Mouse (Mus musculus) midbrain, embryonic 10.5 days (tissue): Measurements from ENCODE around the gene Ache. TPM values are rescaled to one million over a fixed set of nuclear protein-coding genes. Genes with fewer than 3 reads are reported as not detected.
A peak's percentile ranks its signal among the peaks of the same experiment; 100 is the strongest.

Experiments used
- DNase-seq: peaks from one replicate; pipeline ENCODE4 v3.0.0-alpha.2; 2017; ENCODE audit warnings: low spot score
- H3K27ac ChIP-seq: fragments of 300-500 bp; sonication (generic); replicated peaks from 2 replicates; pipeline ENCODE4 v1.5.1; 2016; ENCODE audit warnings: mild to moderate bottlenecking
- H3K27me3 ChIP-seq: fragments of 300-500 bp; sonication (generic); 2 replicates; pipeline ENCODE4 v1.6.1; 2016; ENCODE audit warnings: low read depth, mild to moderate bottlenecking; ENCODE audit not compliant: poor library complexity, severe bottlenecking
- H3K36me3 ChIP-seq: fragments of 300-500 bp; sonication (generic); 2 replicates; pipeline ENCODE4 v1.6.1; 2016; ENCODE audit warnings: mild to moderate bottlenecking, moderate library complexity
- H3K4me1 ChIP-seq: fragments of 300-500 bp; sonication (generic); 2 replicates; pipeline ENCODE4 v1.6.1; 2016
- H3K4me3 ChIP-seq: fragments of 300-500 bp; sonication (generic); 2 replicates; pipeline ENCODE4 v1.5.1; 2016; ENCODE audit warnings: mild to moderate bottlenecking, moderate library complexity
- H3K9me3 ChIP-seq: fragments of 300-500 bp; sonication (generic); replicated peaks from 2 replicates; pipeline ENCODE4 v1.6.1; 2016; ENCODE audit warnings: mild to moderate bottlenecking
- WGBS: fragments of 180-500 bp; shearing (Covaris S2); methylation state at CpG from one replicate; pipeline ENCODE4 v1.1.7; 2016; 5-methylcytosine and 5-hydroxymethylcytosine counted together
- polyA plus RNA-seq: library from polyadenylated mRNA; unstranded; fragments of >200 nt; fragmentation: Nextera tagmentation; extraction: Ambion mirVana; gene quantifications from 2 replicates; pipeline ENCODE4 v1.2.1, GENCODE M21; 2016

Ache gene
- polyA plus RNA-seq, 1 experiment from 2014 or later = 3.4 TPM

DNA sequence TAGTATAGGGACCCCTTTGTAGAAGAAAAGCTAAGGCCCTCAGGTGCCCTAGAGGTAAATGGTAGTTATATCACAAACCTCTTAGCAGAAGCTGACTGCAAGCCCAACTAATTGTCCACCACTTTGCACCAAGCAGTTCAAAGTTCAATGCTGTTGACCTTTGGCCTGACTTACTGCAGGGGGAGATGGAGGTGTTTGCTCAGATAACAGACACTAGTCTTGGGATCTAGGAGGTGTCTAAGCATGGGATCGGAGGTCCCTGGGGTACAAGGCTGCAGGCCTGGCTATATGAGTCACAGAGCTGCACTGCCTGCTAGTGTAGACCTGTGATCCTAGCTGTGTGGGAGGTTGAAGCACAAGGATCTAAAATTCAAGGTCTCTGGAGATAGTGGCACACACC is 31.3 kb downstream of the Ache start:
- Histone ChIP-seq H3K4me3 (no peak overlapping the region), H3K9me3 (no peaks in the 10 kb centered on the region), H3K36me3 (peaks cover 50% of the 10 kb centered on the region), H3K4me1 (peaks cover 22% of the 10 kb centered on the region), H3K27me3 (no peaks in the 10 kb centered on the region; the same call in 1 of the 2 replicates), H3K27ac (no peak overlapping the region)
- 94% methylated on average over 1 of the region's 1 CpGs for WGBS
- DNase-seq = no peak

DNA sequence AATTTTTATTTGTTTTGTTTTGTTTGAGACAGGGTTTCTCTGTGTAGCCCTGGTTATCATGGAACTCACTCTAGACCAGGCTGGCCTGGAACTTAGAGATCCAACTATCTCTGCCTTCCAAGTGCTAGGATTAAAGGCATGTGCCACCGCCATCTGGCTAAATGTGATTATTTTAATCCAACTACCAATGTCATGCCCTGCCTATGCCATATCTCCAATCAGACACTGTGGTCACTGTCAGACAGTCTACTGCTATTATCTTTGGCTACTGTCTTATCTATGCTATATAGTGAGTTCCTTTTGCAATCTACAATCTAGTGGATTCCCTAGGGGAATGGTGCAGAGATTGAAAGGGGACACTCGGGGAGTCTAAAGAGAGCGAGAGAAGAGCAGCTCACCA is 33.7 kb downstream of the Ache start:
- Histone ChIP-seq H3K27me3 (no peaks in the 10 kb centered on the region), H3K9me3 (no peaks in the 10 kb centered on the region), H3K4me1 (no peaks in the 10 kb centered on the region), H3K4me3 (no peak overlapping the region), H3K36me3 (peaks cover 68% of the 10 kb centered on the region), H3K27ac (no peak overlapping the region)
- WGBS = 96% methylated on average over 3 of the region's 3 CpGs
- DNase-seq = no peak

DNA sequence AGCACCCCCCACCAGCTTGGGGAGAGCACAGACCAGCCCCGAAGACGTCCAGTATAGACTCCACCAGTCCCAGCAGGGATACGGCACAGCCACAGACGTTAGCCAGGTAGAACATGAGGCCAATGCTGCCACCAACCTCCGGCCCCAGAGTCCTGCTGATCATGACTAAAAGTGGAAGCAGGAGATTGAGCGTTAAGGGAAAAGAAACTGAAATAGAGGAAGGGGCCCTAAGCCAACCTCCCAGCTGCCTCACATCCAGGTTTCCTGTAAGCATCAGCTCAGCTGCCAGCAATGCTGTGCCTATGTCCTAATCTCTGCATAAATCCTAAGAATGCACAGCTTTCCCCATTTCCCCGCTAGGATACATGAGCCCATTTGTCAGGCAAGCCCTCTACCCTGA is 43.6 kb downstream of the Ache start:
- no peaks in the 10 kb centered on the region for H3K27me3 ChIP-seq
- H3K36me3 ChIP-seq = peaks cover 28% of the 10 kb centered on the region
- WGBS = 82% methylated on average over 7 of the region's 7 CpGs
- H3K4me1 ChIP-seq = peaks cover 22% of the 10 kb centered on the region
- H3K9me3 ChIP-seq = no peaks in the 10 kb centered on the region
- no peak for DNase-seq
- H3K4me3 ChIP-seq = no peak overlapping the region
- H3K27ac ChIP-seq = no peak overlapping the region

DNA sequence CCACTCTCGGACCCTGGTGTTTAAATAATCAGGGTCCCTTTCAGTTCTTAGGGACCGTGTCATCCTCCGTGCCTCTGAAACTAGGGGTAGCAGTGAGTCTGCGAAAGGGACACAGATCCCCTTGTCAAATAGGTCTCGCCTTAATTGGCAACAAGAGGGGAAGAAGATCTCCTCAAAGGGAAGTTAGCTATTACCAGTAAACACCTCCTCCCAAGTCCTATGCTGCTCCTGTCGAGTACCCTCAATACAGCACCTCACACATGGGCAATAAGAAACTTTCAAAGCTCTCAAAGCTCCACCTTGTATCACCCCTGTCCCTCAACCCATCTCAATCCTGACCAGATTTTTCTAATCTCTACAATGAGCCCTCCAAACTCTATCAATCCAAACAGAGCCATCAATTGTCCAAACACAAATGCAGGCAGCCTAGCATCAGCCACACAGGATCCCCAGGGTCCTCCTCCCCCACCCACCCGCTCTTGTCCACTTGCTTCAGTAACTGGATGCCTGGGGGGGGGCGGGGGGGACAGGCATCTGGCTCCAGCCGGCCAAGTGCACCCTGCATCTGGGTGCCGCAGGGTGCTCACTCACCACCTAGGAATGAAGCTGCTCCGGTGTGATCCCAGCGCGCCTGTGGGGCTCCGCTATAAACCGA is 45.7 kb downstream of the Ache start:
- peak overlapping the region; percentile 87 for H3K27ac ChIP-seq
- 22% methylated on average over 15 of the region's 15 CpGs for WGBS

DNA sequence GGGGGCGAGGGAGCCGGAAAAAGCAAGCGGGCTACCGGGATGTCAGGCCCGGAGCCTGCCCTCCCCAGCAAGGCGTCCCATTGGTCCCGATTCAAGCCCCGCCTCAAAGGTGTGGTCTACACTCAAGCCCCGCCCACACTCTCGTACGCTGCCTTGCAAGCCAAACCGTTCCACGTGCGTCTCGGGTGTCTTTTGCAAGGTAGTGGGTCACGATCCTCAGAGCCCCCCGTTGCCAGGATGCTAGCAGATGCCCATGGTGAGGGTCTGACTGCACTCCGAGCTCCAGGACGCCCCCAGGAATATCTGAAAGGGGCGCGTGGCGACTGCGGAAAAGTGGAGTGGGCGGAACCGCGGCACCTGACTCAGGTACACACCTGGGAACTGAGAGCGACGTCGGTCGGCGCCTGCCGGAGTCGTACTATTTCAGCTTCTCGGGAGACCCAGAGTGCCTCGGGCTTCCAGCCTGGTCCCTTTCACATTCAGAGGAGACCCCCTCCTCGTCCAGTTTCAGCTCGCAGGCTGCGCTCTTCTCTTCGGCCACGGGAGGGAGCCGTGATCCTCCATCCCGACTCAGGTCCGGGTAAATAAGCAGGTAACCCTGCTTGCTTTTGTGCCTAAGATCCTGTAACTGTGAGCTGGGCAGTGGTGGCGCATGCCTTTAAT is 46.3 kb downstream of the Ache start, which contains the start of gene Slc12a9:
Gene Slc12a9, minus strand, starts transcription at position 86 of the 663 bp plus-strand sequence.
- Histone ChIP-seq H3K27ac (peak within 1 kb of the TSS; percentile 87), H3K4me3 (peak within 1 kb of the TSS; percentile 76)

More for the DNA sequence above, 45.7 kb downstream of the Ache start:
- Histone ChIP-seq H3K27me3 (no peaks in the 10 kb centered on the region), H3K36me3 (peaks cover 11% of the 10 kb centered on the region; the same call in 1 of the 2 replicates), H3K4me3 (peak overlapping the region; percentile 76), H3K9me3 (no peaks in the 10 kb centered on the region), H3K4me1 (peaks cover 30% of the 10 kb centered on the region)
- DNase-seq = no peak

DNA sequence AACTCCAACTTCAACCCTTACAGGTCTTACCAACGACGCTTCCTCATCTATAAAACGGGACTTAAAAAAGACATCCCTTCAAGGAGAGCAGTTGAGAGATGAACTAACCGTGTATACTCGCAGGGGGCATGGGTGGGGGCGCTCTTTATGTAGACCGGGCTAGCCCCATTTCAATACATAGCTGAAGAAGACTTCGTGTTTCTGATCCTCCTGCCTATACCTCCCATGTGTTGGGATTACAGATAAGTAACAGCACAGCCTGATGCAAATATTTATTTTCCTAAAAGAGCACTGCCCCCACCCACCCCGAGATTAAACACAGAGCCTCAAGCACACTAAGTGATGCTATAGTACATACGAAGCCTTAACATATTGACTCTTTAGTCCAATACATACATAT is 47.0 kb downstream of the Ache start:
- peaks cover 42% of the 10 kb centered on the region for H3K4me1 ChIP-seq
- 0 out of 2 replicates have a peak, but pooled peaks cover 4% of the 10 kb centered on the region for H3K36me3 ChIP-seq
- H3K9me3 ChIP-seq = no peaks in the 10 kb centered on the region
- no peak for DNase-seq
- whole genome bisulfite sequencing = 61% methylated on average over 10 of the region's 10 CpGs
- no peak overlapping the region for H3K27ac ChIP-seq
- H3K27me3 ChIP-seq = no peaks in the 10 kb centered on the region
- peak overlapping the region; percentile 76 for H3K4me3 ChIP-seq

More for the DNA sequence above, 46.3 kb downstream of the Ache start, which contains the start of gene Slc12a9:
- DNase-seq = peak; percentile 91
- Histone ChIP-seq H3K9me3 (no peaks in the 10 kb centered on the region), H3K27me3 (no peaks in the 10 kb centered on the region), H3K4me1 (peaks cover 36% of the 10 kb centered on the region), H3K36me3 (0 out of 2 replicates have a peak, but pooled peaks cover 5% of the 10 kb centered on the region)
- WGBS = under 1% methylated on average over 44 of the region's 44 CpGs

DNA sequence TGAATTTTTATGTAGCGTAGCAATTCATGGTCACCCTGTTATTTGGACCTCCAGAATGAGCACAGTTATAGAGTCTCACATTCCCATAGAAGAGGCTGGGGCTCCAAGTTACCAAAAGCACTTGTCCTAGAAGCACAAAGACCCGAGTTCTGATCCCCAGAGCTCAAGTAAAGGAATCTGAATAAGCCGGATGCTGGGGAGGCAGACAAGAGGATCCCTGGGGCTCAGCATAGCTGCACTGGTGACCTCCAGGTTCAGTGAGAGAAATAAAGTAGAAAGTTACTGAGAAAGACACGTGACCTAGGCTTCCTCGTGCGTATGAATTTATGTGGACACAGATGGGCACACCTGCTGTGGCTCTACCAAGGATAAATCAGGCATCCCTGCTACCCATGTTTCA is 47.7 kb downstream of the Ache start:
- H3K27ac ChIP-seq = no peak overlapping the region
- no peak overlapping the region for H3K4me3 ChIP-seq
- no peaks in the 10 kb centered on the region for H3K27me3 ChIP-seq
- 78% methylated on average over 6 of the region's 6 CpGs for WGBS
- H3K36me3 ChIP-seq = 0 out of 2 replicates have a peak, but pooled peaks cover 4% of the 10 kb centered on the region
- H3K9me3 ChIP-seq = no peaks in the 10 kb centered on the region
- H3K4me1 ChIP-seq = peaks cover 50% of the 10 kb centered on the region
- DNase-seq = no peak

DNA sequence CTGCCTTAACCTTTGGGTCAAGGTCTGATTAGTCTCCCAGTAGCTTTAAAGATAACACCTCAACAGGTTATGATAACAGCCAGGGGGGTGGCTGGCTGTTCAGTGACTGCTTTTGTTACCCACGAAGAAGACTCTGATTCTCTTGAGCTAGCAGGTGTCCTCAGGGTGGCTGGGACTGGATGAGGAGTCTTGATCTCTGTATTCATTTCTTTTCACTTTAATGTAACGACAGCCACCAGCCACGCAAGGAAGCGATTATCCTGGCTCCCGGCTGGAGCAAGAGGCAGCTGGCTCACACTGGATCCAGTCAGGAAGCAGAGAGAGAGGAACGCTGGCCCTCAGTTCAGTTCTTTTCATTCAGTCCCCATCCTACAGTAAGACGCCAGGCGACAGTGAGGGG is 49.9 kb downstream of the Ache start:
- no peaks in the 10 kb centered on the region for H3K27me3 ChIP-seq
- H3K27ac ChIP-seq = no peak overlapping the region; the same call in 1 of the 2 replicates
- WGBS = 62% methylated on average over 8 of the region's 8 CpGs
- H3K4me3 ChIP-seq = no peak overlapping the region
- DNase-seq = no peak
- H3K36me3 ChIP-seq = no peaks in the 10 kb centered on the region
- peaks cover 49% of the 10 kb centered on the region for H3K4me1 ChIP-seq
- H3K9me3 ChIP-seq = no peaks in the 10 kb centered on the region

DNA sequence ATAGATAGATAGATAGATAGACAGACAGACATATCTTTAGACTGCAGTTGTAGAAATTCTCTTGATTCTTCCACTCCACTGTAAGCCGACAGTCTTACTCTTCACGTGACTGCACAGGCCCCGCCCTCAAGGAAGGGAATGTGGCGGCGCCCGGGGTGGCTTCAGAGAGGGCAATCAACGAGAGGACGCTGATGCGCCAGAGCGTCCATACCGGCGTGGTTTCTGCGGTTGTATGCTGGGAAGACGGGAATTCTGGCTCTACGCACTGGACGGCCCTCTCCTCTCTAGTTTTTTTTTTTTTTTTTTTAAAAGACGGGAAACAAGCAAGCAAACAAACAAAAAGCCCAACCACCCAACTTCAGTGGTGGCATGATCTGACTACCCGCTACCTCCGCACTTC is 50.9 kb downstream of the Ache start:
- Histone ChIP-seq H3K4me3 (peak overlapping the region; percentile 57), H3K36me3 (no peaks in the 10 kb centered on the region), H3K4me1 (peaks cover 38% of the 10 kb centered on the region), H3K27ac (peak overlapping the region; percentile 90), H3K9me3 (no peaks in the 10 kb centered on the region), H3K27me3 (no peaks in the 10 kb centered on the region)
- DNase-seq = peak; percentile 86
- under 1% methylated on average over 19 of the region's 19 CpGs for WGBS

DNA sequence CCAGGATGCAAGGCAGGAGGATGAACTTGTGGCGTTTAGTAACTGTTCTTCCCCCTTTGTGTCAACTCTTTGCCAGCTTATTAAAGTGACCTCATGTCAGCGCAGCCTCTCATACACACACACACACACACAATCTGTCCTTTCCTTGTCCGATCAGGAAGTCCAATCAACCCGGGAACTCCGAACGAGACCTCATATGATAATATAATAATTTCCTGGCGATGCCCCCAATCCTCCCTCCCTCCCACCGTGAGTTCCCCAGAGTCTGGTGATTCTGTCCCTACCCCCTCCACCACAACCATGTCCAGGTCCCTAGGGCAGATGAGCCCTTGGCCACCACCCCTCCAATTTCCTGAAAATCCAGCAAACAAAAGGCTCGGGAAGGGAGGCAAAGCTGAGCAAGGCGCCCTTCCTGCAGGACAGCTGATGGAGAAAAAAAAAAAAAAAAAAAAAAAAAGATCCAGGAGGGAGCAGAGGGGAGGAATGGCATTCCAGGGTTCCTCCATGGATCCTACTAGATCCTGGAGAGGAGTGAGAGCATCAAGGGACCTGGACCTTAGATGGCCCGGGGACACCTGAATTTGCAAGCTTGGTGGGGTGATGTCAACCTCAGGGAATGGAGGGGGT is 51.5 kb downstream of the Ache start:
- peak; percentile 42 for DNase-seq
- WGBS = 1% methylated on average over 11 of the region's 11 CpGs
- no peaks in the 10 kb centered on the region for H3K36me3 ChIP-seq

DNA sequence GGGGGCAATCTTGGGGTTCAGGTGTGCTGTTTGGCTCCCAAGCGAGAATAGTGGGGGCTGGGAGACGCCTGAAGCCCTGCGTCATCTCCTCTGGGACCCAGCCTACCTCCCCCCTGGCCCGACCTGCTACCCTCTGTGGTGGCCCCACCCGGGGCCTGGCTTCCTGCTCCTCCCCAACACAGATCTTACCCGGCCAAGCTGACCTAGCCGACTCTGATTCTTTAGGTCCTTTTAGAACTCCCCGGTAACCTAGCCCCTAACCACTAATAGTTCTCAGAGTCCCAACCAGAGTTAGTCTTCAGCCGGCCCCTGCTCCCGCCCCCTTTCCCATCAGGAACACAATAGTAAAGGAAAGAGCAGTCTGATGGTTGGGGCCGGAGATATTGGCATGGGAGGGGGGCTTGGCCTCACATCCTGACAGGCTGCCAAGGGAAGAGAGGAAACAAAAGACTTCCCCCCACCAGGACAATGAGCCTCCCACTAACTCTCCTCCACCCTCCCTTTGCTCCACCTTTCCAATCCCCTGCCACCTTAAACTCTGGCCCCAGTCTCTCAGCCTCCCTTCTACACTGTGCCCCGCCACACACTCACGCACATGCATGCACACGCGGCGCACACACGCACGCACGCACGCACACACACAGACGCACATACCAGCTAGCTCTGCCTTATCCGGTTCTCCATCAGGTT is 52.1 kb downstream of the Ache start:
- Histone ChIP-seq H3K27ac (peak overlapping the region; percentile 90), H3K4me1 (peaks cover 30% of the 10 kb centered on the region), H3K36me3 (no peaks in the 10 kb centered on the region), H3K27me3 (no peaks in the 10 kb centered on the region), H3K9me3 (no peaks in the 10 kb centered on the region), H3K4me3 (peak overlapping the region; percentile 57)
- WGBS = 7% methylated on average over 22 of the region's 22 CpGs
- peak; percentile 42 for DNase-seq

More for the DNA sequence above, 51.5 kb downstream of the Ache start:
- H3K27ac ChIP-seq = peak overlapping the region; percentile 90
- H3K27me3 ChIP-seq = no peaks in the 10 kb centered on the region
- H3K9me3 ChIP-seq = no peaks in the 10 kb centered on the region
- peak overlapping the region; percentile 57 for H3K4me3 ChIP-seq
- H3K4me1 ChIP-seq = peaks cover 33% of the 10 kb centered on the region

DNA sequence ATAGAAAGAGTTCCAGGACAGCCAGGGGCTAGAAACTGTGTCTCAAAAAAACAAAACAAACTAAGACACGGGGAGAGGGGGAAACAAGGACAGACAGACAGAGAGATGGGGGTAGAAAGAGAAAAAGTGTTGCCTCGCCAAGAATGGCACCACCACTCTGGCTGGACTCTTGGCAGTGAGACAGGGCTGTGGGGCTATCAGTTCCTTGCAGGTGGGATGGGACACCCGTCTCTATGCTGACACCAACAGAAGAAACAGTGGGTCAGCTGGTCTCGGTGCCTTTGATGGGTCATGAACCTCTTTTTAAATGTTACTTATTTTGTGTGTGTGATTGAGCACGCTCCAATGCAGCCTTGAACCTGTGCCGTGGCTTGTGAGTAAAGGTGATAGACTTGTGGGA is 52.9 kb downstream of the Ache start:
- DNase-seq = no peak
- Histone ChIP-seq H3K27me3 (no peaks in the 10 kb centered on the region), H3K36me3 (no peaks in the 10 kb centered on the region), H3K9me3 (no peaks in the 10 kb centered on the region), H3K4me3 (no peak overlapping the region), H3K27ac (peak overlapping the region; percentile 90), H3K4me1 (peaks cover 31% of the 10 kb centered on the region)
- 76% methylated on average over 6 of the region's 6 CpGs for WGBS
